Mouse (Mus musculus) cerebellum, adult 9-10 months (tissue): ENCODE data around the gene Tubd1.

ENCODE experiments used
- DNase-seq: peaks from one replicate; pipeline ENCODE4 v3.0.0; 2022

The Tubd1 gene

GRCm38 (mm10) chr11:86568425-86568824 lies 23.6 kb downstream of the Tubd1 start:
- DNase-seq = no peak

GRCm38 (mm10) chr11:86570261-86570746 lies 25.5 kb downstream of the Tubd1 start:
- no peak for DNase-seq

- DNase-seq = no peak
Observed at GRCm38 (mm10) chr11:86571047-86571855, 26.5 kb downstream of the Tubd1 start.

GRCm38 (mm10) chr11:86571871-86572270 lies 27.1 kb downstream of the Tubd1 start:
- no peak for DNase-seq

GRCm38 (mm10) chr11:86572623-86573022 lies 27.8 kb downstream of the Tubd1 start:
- no peak for DNase-seq

- no peak for DNase-seq
Observed at GRCm38 (mm10) chr11:86573646-86574231, 28.9 kb downstream of the Tubd1 start.

GRCm38 (mm10) chr11:86574408-86574807 lies 29.6 kb downstream of the Tubd1 start:
- DNase-seq = no peak

- DNase-seq = no peak
Observed at GRCm38 (mm10) chr11:86575632-86576378, 31.0 kb downstream of the Tubd1 start.

- DNase-seq = no peak
Observed at GRCm38 (mm10) chr11:86577231-86577630, 32.4 kb downstream of the Tubd1 start.

GRCm38 (mm10) chr11:86578106-86578808 lies 33.5 kb downstream of the Tubd1 start:
- no peak for DNase-seq

GRCm38 (mm10) chr11:86578809-86579730 lies 34.3 kb downstream of the Tubd1 start:
- no peak for DNase-seq

- no peak for DNase-seq
Observed at GRCm38 (mm10) chr11:86579731-86580318, 35.0 kb downstream of the Tubd1 start.

- DNase-seq = no peak
Observed at GRCm38 (mm10) chr11:86580319-86581113, 35.7 kb downstream of the Tubd1 start.

GRCm38 (mm10) chr11:86581250-86581753 lies 36.5 kb downstream of the Tubd1 start:
- no peak for DNase-seq

- DNase-seq = no peak
Observed at GRCm38 (mm10) chr11:86581943-86582542, 37.3 kb downstream of the Tubd1 start.

- DNase-seq = no peak
Observed at GRCm38 (mm10) chr11:86582543-86583260, 37.9 kb downstream of the Tubd1 start.

GRCm38 (mm10) chr11:86583313-86583825 lies 38.6 kb downstream of the Tubd1 start:
- DNase-seq = no peak

- no peak for DNase-seq
Observed at GRCm38 (mm10) chr11:86583990-86584897, 39.5 kb downstream of the Tubd1 start.
